Mouse (Mus musculus): ENCODE measurements at regions not wholly inside any gene's neighbourhood (a gene's known extent, or its start where the extent isn't known, plus 50 kb on each side); places are given as distances from the start of the nearest gene placed in this dataset.

GRCm38 (mm10) chr12:21481644-21482043 lies 64.2 kb upstream of the Ywhaq start:
- DNase-seq (ENCODE audit: low read depth, low spot score), result no peak

- no peak for DNase-seq (ENCODE audit: low read depth, low spot score)
These were observed 62.8 kb upstream of the Ywhaq start for GRCm38 (mm10) chr12:21480226-21480625.

GRCm38 (mm10) chr12:21479251-21479650 lies 61.8 kb upstream of the Ywhaq start:
- DNase-seq (ENCODE audit: low read depth, low spot score), result no peak

- DNase-seq (ENCODE audit: low read depth, low spot score), result no peak
These were observed 59.1 kb upstream of the Ywhaq start for GRCm38 (mm10) chr12:21476516-21476915.

GRCm38 (mm10) chr12:21472951-21473710 lies 55.7 kb upstream of the Ywhaq start:
- no peak for DNase-seq (ENCODE audit: low read depth, low spot score)

- DNase-seq (ENCODE audit: low read depth, low spot score), result no peak
These were observed 55.0 kb upstream of the Ywhaq start for GRCm38 (mm10) chr12:21472487-21472886.

GRCm38 (mm10) chr12:21471986-21472385 lies 54.5 kb upstream of the Ywhaq start:
- DNase-seq (ENCODE audit: low read depth, low spot score), result no peak

GRCm38 (mm10) chr12:21470286-21470685 lies 52.8 kb upstream of the Ywhaq start:
- no peak for DNase-seq (ENCODE audit: low read depth, low spot score)
